Mouse (Mus musculus) lung, adult 2 months (tissue): ENCODE measurements around the gene Kel.

ENCODE experiments used
- CTCF ChIP-seq: fragments of 200-500 bp; IDR thresholded peaks from 2 replicates; pipeline ENCODE4 v1.5.1; 2011; ENCODE audit warnings: mild to moderate bottlenecking, low read length, control low read depth; ENCODE audit not compliant: insufficient read depth
- POLR2A ChIP-seq: fragments of 200-500 bp; IDR thresholded peaks from 2 replicates; pipeline ENCODE4 v1.6.1; 2011; ENCODE audit warnings: low read depth, mild to moderate bottlenecking, control low read depth, low read length, borderline replicate concordance; ENCODE audit errors: extremely low read depth

GRCm38 (mm10) chr6:41637927-41638506 is 66.1 kb downstream of the Kel start:
- TF ChIP-seq CTCF (no peak), POLR2A (no peak)
